12 mouse cellular contexts compared by ENCODE assay signal in genomic region chr12:95816660-95817059, GRCm38 (mm10).
"Had no signal": no experiment of that assay in that cellular context is flagged by ENCODE, and none has a peak within 500 bp of the region (broad histone marks: within the 10 kb centered on the region; RNA-seq: fewer than 3 reads in every experiment).

No protein-coding gene starts in this region.

- ATAC-seq: intestine, embryonic 16.5 days had no signal

- H3K9ac ChIP-seq: liver, embryonic 13.5 days; neural tube, embryonic 13.5 days had no signal

- DNase-seq: kidney, adult 2 months; kidney, postnatal 10 days; liver, embryonic 13.5 days; lung, adult 2 months; lung, postnatal 14 days; lung, postnatal 4 days; midbrain, embryonic 14.5 days; thymus, postnatal 25 days had no signal

- H3K36me3 ChIP-seq: liver, embryonic 13.5 days; neural tube, embryonic 13.5 days had no signal

- H3K9me3 ChIP-seq: liver, embryonic 13.5 days; neural tube, embryonic 13.5 days had no signal

- H3K4me2 ChIP-seq: liver, embryonic 13.5 days; midbrain, embryonic 11.5 days; neural tube, embryonic 13.5 days had no signal

- H3K4me1 ChIP-seq: liver, embryonic 13.5 days; neural tube, embryonic 13.5 days had no signal

- H3K27me3 ChIP-seq: liver, embryonic 13.5 days; neural tube, embryonic 13.5 days had no signal

- H3K27ac ChIP-seq: liver, embryonic 13.5 days; neural tube, embryonic 13.5 days had no signal

- H3K4me3 ChIP-seq: liver, embryonic 13.5 days; myocyte; neural tube, embryonic 13.5 days had no signal
